In the genomic region with DNA sequence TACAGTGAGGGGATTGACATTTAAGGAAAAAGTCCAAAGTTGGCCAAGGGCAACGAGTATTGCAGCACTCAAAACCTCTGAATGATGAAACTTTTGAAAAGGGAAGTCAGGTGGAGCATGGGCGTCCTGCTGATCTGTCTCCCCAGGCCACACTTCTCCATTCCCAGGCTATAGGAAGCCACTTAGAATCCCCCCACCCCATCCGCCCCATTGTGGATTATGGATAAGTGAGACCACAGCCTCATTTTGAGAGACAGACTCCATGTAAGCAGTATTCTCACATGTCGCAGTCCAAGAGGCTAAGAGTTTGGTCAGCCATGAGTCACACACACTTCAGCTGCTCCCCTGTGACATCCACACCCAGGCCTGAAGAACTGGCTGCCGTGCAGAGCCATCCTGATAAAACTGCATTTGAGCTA, we compare ENCODE assay signal across 11 mouse cellular contexts. TPM values are rescaled to one million over a fixed set of nuclear protein-coding genes. Genes with fewer than 3 reads are reported as not detected.
DNase-seq lines count a peak whose midpoint lies in the region; ATAC-seq and TF ChIP-seq lines count a peak whose summit lies in the region.
"Had no signal": no experiment of that assay in that cellular context is flagged by ENCODE, and none has a peak within 500 bp of the region (broad histone marks: within the 10 kb centered on the region; RNA-seq: fewer than 3 reads in every experiment).

No protein-coding gene starts in this region.

- H3K36me3 ChIP-seq in E14TG2a.4 (ENCODE audit: insufficient read depth, low read length), result no peaks in the 10 kb centered on the region
- no peaks in the 10 kb centered on the region for H3K36me3 ChIP-seq in forebrain, postnatal 0 days (ENCODE audit: insufficient read depth)
- H3K36me3 ChIP-seq: embryonic facial prominence, embryonic 15.5 days; neural tube, embryonic 13.5 days had no signal

- DNase-seq in 3134 (ENCODE audit: extremely low read depth, insufficient read length, low spot score), result peak; percentile 30
- DNase-seq in gastrocnemius, adult 8-10 months (ENCODE audit: low spot score in 2 of 2), result peak; percentile 27 to 42
- DNase-seq in lung, postnatal 25 days (ENCODE audit: low spot score), result peak; percentile 45
- DNase-seq in forebrain, postnatal 0 days, result no peak
- DNase-seq in right cerebral cortex, postnatal 36 days (ENCODE audit: low spot score in 2 of 2), result no peak
- no peak for DNase-seq in testis, postnatal 10 days (ENCODE audit: low spot score)
- DNase-seq: thymus, postnatal 36 days had no signal

- 0 out of 2 replicates have a peak overlapping the region, but pooled peaks have one; percentile 7 for H3K4me3 ChIP-seq in E14TG2a.4 (replicated peaks; ENCODE audit: low read length)
- no peak overlapping the region for H3K4me3 ChIP-seq in forebrain, postnatal 0 days (ENCODE audit: low read depth, low read length)
- H3K4me3 ChIP-seq: embryonic facial prominence, embryonic 15.5 days; neural tube, embryonic 13.5 days had no signal

- no peak overlapping the region for H3K27ac ChIP-seq in forebrain, postnatal 0 days (ENCODE audit: low read depth, low read length)
- H3K27ac ChIP-seq: embryonic facial prominence, embryonic 15.5 days; hindbrain, postnatal 0 days; neural tube, embryonic 13.5 days had no signal

- TF ChIP-seq CTCF in E14TG2a.4 (conservative IDR thresholded peaks at IDR 0.05; ENCODE audit: low read length), result no peak
- no peak for TF ChIP-seq CTCF in forebrain, postnatal 0 days (IDR thresholded peaks at IDR 0.05; ENCODE audit: low read depth)

- peaks cover 27% of the 10 kb centered on the region for H3K4me1 ChIP-seq in E14TG2a.4 (replicated peaks; ENCODE audit: low read depth, low read length)
- H3K4me1 ChIP-seq in forebrain, postnatal 0 days (ENCODE audit: insufficient read depth), result no peaks in the 10 kb centered on the region
- H3K4me1 ChIP-seq: embryonic facial prominence, embryonic 15.5 days; neural tube, embryonic 13.5 days had no signal

- no peak overlapping the region for H3K4me2 ChIP-seq in forebrain, postnatal 0 days (ENCODE audit: low read depth)
- H3K4me2 ChIP-seq: embryonic facial prominence, embryonic 15.5 days; neural tube, embryonic 13.5 days had no signal

- 80% methylated on average over 5 of the region's 5 CpGs for WGBS in forebrain, postnatal 0 days

- H3K9ac ChIP-seq in forebrain, postnatal 0 days, result no peak overlapping the region
- H3K9ac ChIP-seq: embryonic facial prominence, embryonic 15.5 days; neural tube, embryonic 13.5 days had no signal

- H3K27me3 ChIP-seq in E14TG2a.4 (ENCODE audit: insufficient read depth, low read length), result no peaks in the 10 kb centered on the region
- no peaks in the 10 kb centered on the region for H3K27me3 ChIP-seq in forebrain, postnatal 0 days (ENCODE audit: insufficient read depth, low read length)
- H3K27me3 ChIP-seq: embryonic facial prominence, embryonic 15.5 days; neural tube, embryonic 13.5 days had no signal

- H3K9me3 ChIP-seq in E14TG2a.4 (ENCODE audit: low read length), result no peaks in the 10 kb centered on the region
- H3K9me3 ChIP-seq in forebrain, postnatal 0 days (ENCODE audit: low read length), result no peaks in the 10 kb centered on the region
- H3K9me3 ChIP-seq: embryonic facial prominence, embryonic 15.5 days; neural tube, embryonic 13.5 days had no signal

- ATAC-seq in forebrain, postnatal 0 days, result no peak
- ATAC-seq: hindbrain, postnatal 0 days had no signal

RNA-seq across cellular contexts. Expression of a gene that starts 26.8 kb away (rescaled TPM):
- 10 to 100 TPM; 31.3 to 37.6 (median 34.7) TPM for total RNA-seq in gastrocnemius, adult 8-10 months (2022)
- 7.6 and 7.7 TPM in 2 replicates for total RNA-seq in forebrain, postnatal 0 days (2014; rRNA removed)
- polyA plus RNA-seq in forebrain, postnatal 0 days (2015; fragmentation: Nextera tagmentation; extraction: Ambion mirVana), result 12.6 and 14.1 TPM in 2 replicates

Comparison
In these comparisons a context has a peak if more than half of its experiments do, and no peak if none do; other contexts are left out.
1. DNase-seq: peak in 3134 (single experiment), gastrocnemius, adult 8-10 months (2 of 2) and lung, postnatal 25 days (single experiment); none in forebrain, postnatal 0 days (single experiment), right cerebral cortex, postnatal 36 days (0 of 2) and testis, postnatal 10 days (single experiment).